In the genomic region with DNA sequence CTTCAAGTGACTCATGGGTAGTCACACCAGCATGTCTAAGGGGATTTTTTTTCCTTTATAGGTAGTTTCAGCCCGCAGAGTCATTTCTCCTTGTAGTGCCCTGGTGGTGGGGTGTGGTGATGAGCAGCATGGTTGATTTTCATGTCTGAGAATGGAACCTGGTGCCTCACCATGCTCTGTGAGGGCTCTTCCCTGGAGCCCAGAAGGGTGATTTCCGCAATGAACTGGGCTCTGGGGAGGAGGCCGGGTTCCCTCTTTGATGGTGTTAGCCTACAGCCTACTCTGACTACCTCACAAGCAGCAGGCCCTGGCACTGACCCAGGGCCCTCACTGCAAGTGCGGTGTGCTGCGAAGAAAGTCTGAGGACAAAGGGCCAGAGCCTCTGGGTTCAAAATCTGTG, we compare ENCODE assay signal across 8 mouse cellular contexts. TPM values are rescaled to one million over a fixed set of nuclear protein-coding genes. Genes with fewer than 3 reads are reported as not detected.
DNase-seq lines count a peak whose midpoint lies in the region; ATAC-seq and TF ChIP-seq lines count a peak whose summit lies in the region.

A gene (plus strand): TSS at position 84 of the 400 bp plus-strand sequence.

- no peak for DNase-seq in liver, adult 2 months (ENCODE audit: extremely low read depth, low read depth, low spot score)
- DNase-seq in liver (no peak), adipocyte (ENCODE audit: low spot score) (peak; percentile 29)
- no peak for DNase-seq in heart, adult 18-20 months
- no peak for DNase-seq in large intestine, adult 2 months (ENCODE audit: low read depth, low spot score)
- DNase-seq in embryo, embryonic 11 days, result no peak
- DNase-seq in right cerebral cortex, adult 2 months (ENCODE audit: low spot score in 2 of 2), result no peak

- H3K36me3 ChIP-seq in liver, adult 2 months (ENCODE audit: control insufficient read depth, insufficient read depth, low read length), result peaks cover 2% of the 10 kb centered on the region; the same call in 1 of the 2 replicates
- no peaks in the 10 kb centered on the region for H3K36me3 ChIP-seq in neural tube, embryonic 14.5 days (ENCODE audit: control insufficient read depth, insufficient read depth, low read length)

- ATAC-seq in neural tube, embryonic 14.5 days (ENCODE audit: low read depth), result no peak

- H3K27me3 ChIP-seq in liver, adult 2 months (ENCODE audit: control insufficient read depth, insufficient read depth, low read length), result no peaks in the 10 kb centered on the region
- peaks cover 19% of the 10 kb centered on the region for H3K27me3 ChIP-seq in neural tube, embryonic 14.5 days (ENCODE audit: control insufficient read depth, insufficient read depth, low read length)

- no peak for TF ChIP-seq CTCF in liver, adult 2 months (IDR thresholded peaks at IDR 0.05; ENCODE audit: low read depth, low read length)

- WGBS in liver, adult 2 months, result 85% methylated on average over 5 of the region's 5 CpGs
- WGBS in large intestine, adult 2 months, result 79% methylated on average over 5 of the region's 5 CpGs
- WGBS in neural tube, embryonic 14.5 days, result 63% methylated on average over 5 of the region's 5 CpGs

- no peaks in the 10 kb centered on the region for H3K9me3 ChIP-seq in neural tube, embryonic 14.5 days (ENCODE audit: control insufficient read depth, low read length)

- no peak for TF ChIP-seq POLR2A in liver, adult 2 months (IDR thresholded peaks at IDR 0.05; ENCODE audit: extremely low read depth, insufficient read depth, low read length)

- peak within 1 kb of the TSS; percentile 95 for H3K4me3 ChIP-seq in liver, adult 2 months (ENCODE audit: insufficient read depth, low read depth, low read length)
- peak within 1 kb of the TSS; percentile 52 for H3K4me3 ChIP-seq in neural tube, embryonic 14.5 days (ENCODE audit: low read depth, low read length)

- no peaks in the 10 kb centered on the region for H3K79me2 ChIP-seq in liver, adult 2 months (ENCODE audit: control insufficient read depth, insufficient read depth, low read length)

- peaks cover 6% of the 10 kb centered on the region; the same call in 1 of the 2 replicates for H3K4me1 ChIP-seq in liver, adult 2 months (ENCODE audit: control insufficient read depth, insufficient read depth, low read length)
- no peaks in the 10 kb centered on the region for H3K4me1 ChIP-seq in neural tube, embryonic 14.5 days (ENCODE audit: control insufficient read depth, insufficient read depth, low read length)

- peak within 1 kb of the TSS; percentile 90 for H3K9ac ChIP-seq in liver, adult 2 months (ENCODE audit: low read depth, low read length)
- peak within 1 kb of the TSS; percentile 44; the same call in 1 of the 2 replicates for H3K9ac ChIP-seq in neural tube, embryonic 14.5 days (replicated peaks; ENCODE audit: low read depth, low read length)

- H3K27ac ChIP-seq in liver, adult 2 months (replicated peaks; ENCODE audit: insufficient read depth, low read depth, low read length), result no peak within 1 kb of the TSS
- H3K27ac ChIP-seq in neural tube, embryonic 14.5 days (ENCODE audit: low read depth, low read length), result no peak within 1 kb of the TSS

- peak within 1 kb of the TSS; percentile 70 for H3K4me2 ChIP-seq in neural tube, embryonic 14.5 days (ENCODE audit: low read depth, low read length)

RNA-seq across cellular contexts. Expression of the gene that starts here (rescaled TPM):
- total RNA-seq in liver, adult 2 months (2014; rRNA removed), result 14.4 and 15.2 TPM in 2 replicates
- polyA plus RNA-seq in liver, adult 2 months (2012; rRNA removed), result 18.4 and 24.6 TPM in 2 replicates
- 10 to 100 TPM; 25.3 to 33.3 TPM for total RNA-seq in heart, adult 18-20 months (2021)
- polyA plus RNA-seq in large intestine, adult 2 months (2012; rRNA removed), result 44.9 and 56.5 TPM in 2 replicates
- 0.70 and 0.90 TPM in 2 replicates for polyA plus RNA-seq in neural tube, embryonic 14.5 days (2014; fragmentation: Nextera tagmentation; extraction: Ambion mirVana)

Comparison
In these comparisons a context has a peak if more than half of its experiments do, and no peak if none do; other contexts are left out.
1. RNA of the gene that starts here (polyA plus RNA-seq): 44.9 to 56.5 TPM in large intestine, adult 2 months and 18.4 to 24.6 TPM in liver, adult 2 months; 0.70 to 0.90 TPM in neural tube, embryonic 14.5 days; every median in the first group is over 10 times any median in the second.